Mouse (Mus musculus) liver, adult 2 months (tissue): ENCODE results near the gene Olfr447.

Experiments
- CTCF ChIP-seq: fragments of 200-500 bp; IDR thresholded peaks from 2 replicates; pipeline ENCODE4 v1.5.1; 2011; ENCODE audit warnings: low read depth, low read length, control low read depth
- POLR2A ChIP-seq: fragments of 200-500 bp; IDR thresholded peaks from 2 replicates; pipeline ENCODE4 v1.6.1; 2011; ENCODE audit warnings: low read length, control low read depth; ENCODE audit not compliant: insufficient read depth; ENCODE audit errors: extremely low read depth

- TF ChIP-seq POLR2A (no peak), CTCF (no peak)
These were observed 32.4 kb upstream of the Olfr447 start for GRCm38 (mm10) chr6:42876323-42876722.
